Mouse (Mus musculus): ENCODE measurements around the gene Khk. TPM values are rescaled to one million over a fixed set of nuclear protein-coding genes. Genes with fewer than 3 reads are reported as not detected.

Khk gene
- total and polyA plus RNA-seq, 3 experiments: 20.2 to 43.4 (median 29.8) TPM

GRCm38 (mm10) chr5:30959198-30959854 lies 38.1 kb downstream of the Khk start:
- Histone ChIP-seq H3K9me3 (replicated peaks) (peaks cover 22% of the 10 kb centered on the region), H3K4me1 (ENCODE audit: insufficient read depth, low read depth, low read length) (peaks cover 37% of the 10 kb centered on the region), H3K36me3 (replicated peaks) (peaks cover 39% of the 10 kb centered on the region), H3K4me3 (ENCODE audit: low read depth, low read length) (peak overlapping the region; percentile 79), H3K27me3 (ENCODE audit: insufficient read depth, low read length) (peaks cover 12% of the 10 kb centered on the region)
- ATAC-seq (ENCODE audit: extremely low read depth, insufficient number of reproducible peaks, low FRiP score, poor library complexity, severe bottlenecking) (no peak), DNase-seq (ENCODE audit: low spot score) (no peak)
- no peak for TF ChIP-seq GATA1 (IDR thresholded peaks at IDR 0.05; ENCODE audit: borderline replicate concordance, low read length)
- TF ChIP-seq CTCF (IDR thresholded peaks at IDR 0.05; ENCODE audit: low read depth, low read length): no peak
- TF ChIP-seq GATA2 (IDR thresholded peaks at IDR 0.05; ENCODE audit: borderline replicate concordance, low read depth, low read length): no peak
- TF ChIP-seq POLR2AphosphoS5 (IDR thresholded peaks at IDR 0.05; ENCODE audit: insufficient replicate concordance, low read depth, low read length): no peak
- no peak for TF ChIP-seq TAL1 (conservative IDR thresholded peaks at IDR 0.05; ENCODE audit: low read depth, low read length)

DNA sequence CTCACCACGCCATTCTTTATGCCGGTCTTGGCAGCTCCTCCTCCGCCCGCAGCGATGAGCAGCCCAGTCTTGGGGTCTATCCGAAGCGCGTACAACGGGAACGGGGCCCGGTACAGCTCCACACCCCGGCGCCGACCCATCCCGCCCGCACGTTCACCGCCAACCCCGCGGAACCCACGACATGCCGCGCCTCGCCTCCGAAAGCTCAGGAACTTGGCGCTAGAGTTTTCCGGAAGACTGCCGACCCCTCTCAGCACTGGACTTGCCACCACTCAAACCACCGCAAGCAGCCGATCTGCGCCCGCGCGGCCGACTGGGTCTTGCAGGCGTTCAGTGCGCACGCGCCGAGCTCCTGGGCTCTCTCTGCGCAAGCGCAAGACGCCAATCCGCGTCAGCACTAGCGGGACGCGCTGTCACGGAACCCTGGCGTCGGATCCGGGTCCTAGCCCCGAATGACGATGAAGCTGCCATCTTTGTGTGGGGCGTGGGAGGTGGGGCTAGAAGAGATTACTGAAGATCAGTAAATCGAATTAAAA lies 38.8 kb downstream of the Khk start, which contains the start of gene Preb:
Gene Preb (minus strand): TSS at position 396 of the 536 bp plus-strand sequence.
- Histone ChIP-seq H3K4me3 (ENCODE audit: low read depth, low read length) (peak within 1 kb of the TSS; percentile 79), H3K36me3 (replicated peaks) (peaks cover 32% of the 10 kb centered on the region), H3K9me3 (replicated peaks) (peaks cover 22% of the 10 kb centered on the region), H3K4me1 (ENCODE audit: insufficient read depth, low read depth, low read length) (peaks cover 37% of the 10 kb centered on the region), H3K27me3 (ENCODE audit: insufficient read depth, low read length) (peaks cover 15% of the 10 kb centered on the region)
- ATAC-seq (ENCODE audit: extremely low read depth, insufficient number of reproducible peaks, low FRiP score, poor library complexity, severe bottlenecking) (peak; percentile 78), DNase-seq (ENCODE audit: low spot score) (peak; percentile 86)
- TF ChIP-seq POLR2AphosphoS5 (IDR thresholded peaks at IDR 0.05; ENCODE audit: insufficient replicate concordance, low read depth, low read length): no peak
- no peak for TF ChIP-seq TAL1 (conservative IDR thresholded peaks at IDR 0.05; ENCODE audit: low read depth, low read length)
- TF ChIP-seq CTCF (IDR thresholded peaks at IDR 0.05; ENCODE audit: low read depth, low read length): no peak
- no peak for TF ChIP-seq GATA1 (IDR thresholded peaks at IDR 0.05; ENCODE audit: borderline replicate concordance, low read length)
- no peak for TF ChIP-seq GATA2 (IDR thresholded peaks at IDR 0.05; ENCODE audit: borderline replicate concordance, low read depth, low read length)

DNA sequence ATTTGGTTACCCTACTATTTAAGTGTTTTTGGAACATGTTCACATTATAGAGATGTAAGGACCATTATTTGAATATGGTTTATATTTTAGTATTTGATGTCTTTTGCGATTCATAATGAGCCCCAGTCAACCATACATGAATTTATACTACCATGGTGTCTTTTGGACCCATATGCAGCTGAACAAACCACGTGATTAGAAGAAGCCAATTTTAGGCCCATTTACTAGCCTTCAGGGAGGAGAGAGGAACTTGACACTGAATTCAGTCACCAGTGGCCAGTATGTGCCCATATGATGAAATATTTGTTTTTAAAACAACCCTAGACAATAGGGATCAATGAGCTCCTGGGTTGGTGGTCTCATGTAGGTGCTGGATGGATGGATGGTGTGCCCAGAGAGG lies 39.6 kb downstream of the Khk start:
- Histone ChIP-seq H3K27me3 (ENCODE audit: insufficient read depth, low read length) (peaks cover 21% of the 10 kb centered on the region), H3K36me3 (replicated peaks) (peaks cover 25% of the 10 kb centered on the region), H3K4me1 (ENCODE audit: insufficient read depth, low read depth, low read length) (peaks cover 37% of the 10 kb centered on the region), H3K4me3 (ENCODE audit: low read depth, low read length) (no peak overlapping the region), H3K9me3 (replicated peaks) (peaks cover 15% of the 10 kb centered on the region)
- DNase-seq (ENCODE audit: low spot score) (no peak), ATAC-seq (ENCODE audit: extremely low read depth, insufficient number of reproducible peaks, low FRiP score, poor library complexity, severe bottlenecking) (no peak)
- TF ChIP-seq GATA1 (IDR thresholded peaks at IDR 0.05; ENCODE audit: borderline replicate concordance, low read length) (no peak), TAL1 (conservative IDR thresholded peaks at IDR 0.05; ENCODE audit: low read depth, low read length) (no peak), GATA2 (IDR thresholded peaks at IDR 0.05; ENCODE audit: borderline replicate concordance, low read depth, low read length) (no peak), POLR2AphosphoS5 (IDR thresholded peaks at IDR 0.05; ENCODE audit: insufficient replicate concordance, low read depth, low read length) (no peak), CTCF (IDR thresholded peaks at IDR 0.05; ENCODE audit: low read depth, low read length) (no peak)

- H3K36me3 ChIP-seq (replicated peaks): peaks cover 20% of the 10 kb centered on the region
- H3K4me1 ChIP-seq (ENCODE audit: insufficient read depth, low read depth, low read length): peaks cover 37% of the 10 kb centered on the region
- ATAC-seq (ENCODE audit: extremely low read depth, insufficient number of reproducible peaks, low FRiP score, poor library complexity, severe bottlenecking): no peak
- TF ChIP-seq GATA1 (IDR thresholded peaks at IDR 0.05; ENCODE audit: borderline replicate concordance, low read length) (no peak), CTCF (IDR thresholded peaks at IDR 0.05; ENCODE audit: low read depth, low read length) (no peak), TAL1 (conservative IDR thresholded peaks at IDR 0.05; ENCODE audit: low read depth, low read length) (no peak)
- peaks cover 11% of the 10 kb centered on the region for H3K9me3 ChIP-seq (replicated peaks)
- no peak overlapping the region for H3K4me3 ChIP-seq (ENCODE audit: low read depth, low read length)
- peaks cover 29% of the 10 kb centered on the region for H3K27me3 ChIP-seq (ENCODE audit: insufficient read depth, low read length)
- no peak for DNase-seq (ENCODE audit: low spot score)
These were observed 40.6 kb downstream of the Khk start for GRCm38 (mm10) chr5:30961545-30962505.

GRCm38 (mm10) chr5:30963916-30964315 lies 42.7 kb downstream of the Khk start:
- no peak for TF ChIP-seq CTCF (IDR thresholded peaks at IDR 0.05; ENCODE audit: low read depth, low read length)
- no peak for TF ChIP-seq TAL1 (conservative IDR thresholded peaks at IDR 0.05; ENCODE audit: low read depth, low read length)
- Histone ChIP-seq H3K9me3 (replicated peaks) (no peaks in the 10 kb centered on the region), H3K4me1 (ENCODE audit: insufficient read depth, low read depth, low read length) (peaks cover 23% of the 10 kb centered on the region), H3K4me3 (ENCODE audit: low read depth, low read length) (no peak overlapping the region), H3K27me3 (ENCODE audit: insufficient read depth, low read length) (peaks cover 46% of the 10 kb centered on the region), H3K36me3 (replicated peaks) (peaks cover 4% of the 10 kb centered on the region)
- no peak for DNase-seq (ENCODE audit: low spot score)
- ATAC-seq (ENCODE audit: extremely low read depth, insufficient number of reproducible peaks, low FRiP score, poor library complexity, severe bottlenecking): no peak

- no peak overlapping the region for H3K4me3 ChIP-seq (ENCODE audit: low read depth, low read length)
- H3K9me3 ChIP-seq (replicated peaks): no peaks in the 10 kb centered on the region
- no peaks in the 10 kb centered on the region for H3K36me3 ChIP-seq (replicated peaks)
- ATAC-seq (ENCODE audit: extremely low read depth, insufficient number of reproducible peaks, low FRiP score, poor library complexity, severe bottlenecking): no peak
- no peak for TF ChIP-seq GATA2 (IDR thresholded peaks at IDR 0.05; ENCODE audit: borderline replicate concordance, low read depth, low read length)
- no peak for TF ChIP-seq POLR2AphosphoS5 (IDR thresholded peaks at IDR 0.05; ENCODE audit: insufficient replicate concordance, low read depth, low read length)
- no peak for TF ChIP-seq GATA1 (IDR thresholded peaks at IDR 0.05; ENCODE audit: borderline replicate concordance, low read length)
- TF ChIP-seq TAL1 (conservative IDR thresholded peaks at IDR 0.05; ENCODE audit: low read depth, low read length): no peak
- TF ChIP-seq CTCF (IDR thresholded peaks at IDR 0.05; ENCODE audit: low read depth, low read length): no peak
- DNase-seq (ENCODE audit: low spot score): no peak
- H3K27me3 ChIP-seq (ENCODE audit: insufficient read depth, low read length): peaks cover 62% of the 10 kb centered on the region
- peaks cover 10% of the 10 kb centered on the region for H3K4me1 ChIP-seq (ENCODE audit: insufficient read depth, low read depth, low read length)
These were observed 45.0 kb downstream of the Khk start for GRCm38 (mm10) chr5:30966189-30966588.
